Mouse (Mus musculus): ENCODE results near the gene Rnf145. TPM values are rescaled to one million over a fixed set of nuclear protein-coding genes. Genes with fewer than 3 reads are reported as not detected.
"Not testable (repeated sequence)": the region's sequence is repeated elsewhere in the genome, so short reads cannot be mapped to it uniquely, and the experiment has no call there.

Gene Rnf145
- polyA plus RNA-seq, 1 experiment from 2014 or later: 22.8 TPM

DNA sequence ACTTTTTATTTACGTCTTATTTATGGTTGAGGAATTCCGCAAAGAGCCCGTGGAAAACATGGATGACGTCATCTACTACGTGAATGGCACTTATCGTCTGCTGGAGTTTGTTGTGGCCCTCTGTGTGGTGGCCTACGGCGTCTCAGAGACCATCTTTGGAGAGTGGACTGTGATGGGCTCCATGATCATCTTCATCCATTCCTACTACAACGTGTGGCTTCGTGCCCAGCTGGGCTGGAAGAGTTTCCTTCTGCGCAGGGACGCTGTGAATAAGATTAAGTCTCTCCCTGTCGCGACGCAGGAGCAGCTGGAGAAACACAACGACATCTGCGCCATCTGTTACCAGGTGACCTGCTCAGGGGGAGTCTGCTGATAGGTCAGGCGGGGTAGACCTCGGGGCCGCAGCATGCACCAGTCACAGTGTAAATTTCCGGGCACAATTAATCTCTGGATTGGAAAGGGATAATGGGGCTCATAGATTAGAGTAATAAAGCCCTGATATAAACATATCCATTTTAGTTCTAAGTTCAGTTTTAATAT lies 42.8 kb downstream of the Rnf145 start:
- H3K36me3 ChIP-seq (ENCODE audit: control insufficient read depth, insufficient read depth): peaks cover 70% of the 10 kb centered on the region
- WGBS: 89% methylated on average over 21 of the region's 21 CpGs
- ATAC-seq: no peak
- H3K4me3 ChIP-seq (ENCODE audit: low read depth, low read length): no peak overlapping the region
- H3K27me3 ChIP-seq (replicated peaks; ENCODE audit: control insufficient read depth, insufficient read depth, low read length): no peaks in the 10 kb centered on the region
- no peak overlapping the region for H3K9ac ChIP-seq (ENCODE audit: low read depth, low read length)
- H3K9me3 ChIP-seq (ENCODE audit: control insufficient read depth): no peaks in the 10 kb centered on the region
- no peak overlapping the region for H3K27ac ChIP-seq (ENCODE audit: low read depth, low read length)
- H3K4me1 ChIP-seq (replicated peaks; ENCODE audit: control insufficient read depth, insufficient read depth, low read length): no peaks in the 10 kb centered on the region
- no peak overlapping the region for H3K4me2 ChIP-seq (replicated peaks; ENCODE audit: low read depth)
- no peak for TF ChIP-seq CTCF (IDR thresholded peaks at IDR 0.05; ENCODE audit: low read depth)

DNA sequence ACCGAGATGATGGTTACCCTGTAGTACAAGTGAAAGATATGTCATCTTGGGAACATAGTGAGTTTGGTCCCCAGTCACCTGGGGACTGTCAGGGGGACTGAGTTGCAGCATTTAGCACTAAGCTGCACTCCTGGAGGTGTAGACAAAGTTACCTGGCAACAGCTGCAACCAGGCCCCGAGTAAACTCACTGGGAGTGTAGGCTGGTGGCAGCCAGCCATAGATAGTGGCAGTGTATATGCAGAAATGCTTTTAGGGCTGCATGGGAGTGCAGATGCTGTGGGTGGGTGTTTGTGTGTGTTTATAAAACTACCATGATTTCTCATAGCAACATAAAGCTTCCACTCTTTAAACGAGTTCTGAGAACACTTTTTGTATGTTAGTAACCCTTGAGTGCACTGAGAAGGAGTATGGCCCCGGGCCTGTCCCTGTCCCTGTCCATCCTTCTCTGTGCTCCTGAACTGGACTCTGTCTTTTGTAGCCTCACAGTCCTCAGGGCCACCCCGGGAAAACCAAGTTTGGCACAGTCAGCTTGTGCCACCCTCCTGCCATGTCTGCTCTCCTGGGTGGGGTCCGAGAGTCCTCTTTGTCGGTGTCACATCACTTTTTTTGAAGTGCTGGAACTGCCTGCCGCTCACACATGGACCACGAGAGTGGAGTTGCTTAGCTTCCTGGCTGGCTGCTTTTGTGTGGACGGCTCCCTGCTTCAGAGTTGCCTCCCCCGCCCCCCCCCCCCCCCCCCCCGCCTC lies 43.8 kb downstream of the Rnf145 start:
- no peak overlapping the region for H3K27ac ChIP-seq (ENCODE audit: low read depth, low read length)
- no peaks in the 10 kb centered on the region for H3K9me3 ChIP-seq (ENCODE audit: control insufficient read depth)
- WGBS: 79% methylated on average over 11 of the region's 12 CpGs
- ATAC-seq: no peak
- H3K4me2 ChIP-seq (replicated peaks; ENCODE audit: low read depth): no peak overlapping the region
- no peaks in the 10 kb centered on the region for H3K27me3 ChIP-seq (replicated peaks; ENCODE audit: control insufficient read depth, insufficient read depth, low read length)
- TF ChIP-seq CTCF (IDR thresholded peaks at IDR 0.05; ENCODE audit: low read depth): no peak
- H3K36me3 ChIP-seq (ENCODE audit: control insufficient read depth, insufficient read depth): peaks cover 64% of the 10 kb centered on the region
- no peak overlapping the region for H3K9ac ChIP-seq (ENCODE audit: low read depth, low read length)
- no peaks in the 10 kb centered on the region for H3K4me1 ChIP-seq (replicated peaks; ENCODE audit: control insufficient read depth, insufficient read depth, low read length)
- no peak overlapping the region for H3K4me3 ChIP-seq (ENCODE audit: low read depth, low read length)

DNA sequence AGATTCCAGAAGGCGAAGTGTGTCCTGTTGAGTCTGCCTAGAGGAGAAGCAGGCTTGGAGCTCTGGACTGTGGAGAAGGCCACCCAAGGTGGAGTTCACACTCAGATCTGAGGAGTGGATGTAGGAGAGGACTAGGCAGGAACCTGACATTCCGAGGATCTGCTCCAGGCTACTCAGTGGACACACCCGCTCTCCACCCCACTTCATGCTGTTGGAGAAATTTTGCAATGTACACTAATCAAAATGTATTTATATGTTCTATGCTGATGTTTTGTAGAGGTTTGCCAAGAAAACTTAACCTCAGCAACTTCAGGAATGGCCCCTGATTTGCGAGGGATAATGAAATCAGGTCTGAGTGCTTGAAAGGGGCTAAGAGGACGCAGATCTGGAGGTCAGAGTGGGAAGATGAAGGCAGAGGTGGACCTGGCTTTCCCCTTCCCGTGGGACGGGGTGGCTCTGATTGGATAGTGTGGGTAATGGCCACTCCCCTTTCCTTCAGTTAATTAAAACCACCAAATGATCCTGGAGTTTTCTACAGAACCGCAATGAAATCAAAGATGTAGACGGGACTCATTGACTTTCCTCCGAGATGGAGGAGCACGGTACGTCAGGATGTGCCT lies 45.6 kb downstream of the Rnf145 start:
- peaks cover 60% of the 10 kb centered on the region for H3K36me3 ChIP-seq (ENCODE audit: control insufficient read depth, insufficient read depth)
- 86% methylated on average over 12 of the region's 12 CpGs for WGBS
- ATAC-seq: no peak

DNA sequence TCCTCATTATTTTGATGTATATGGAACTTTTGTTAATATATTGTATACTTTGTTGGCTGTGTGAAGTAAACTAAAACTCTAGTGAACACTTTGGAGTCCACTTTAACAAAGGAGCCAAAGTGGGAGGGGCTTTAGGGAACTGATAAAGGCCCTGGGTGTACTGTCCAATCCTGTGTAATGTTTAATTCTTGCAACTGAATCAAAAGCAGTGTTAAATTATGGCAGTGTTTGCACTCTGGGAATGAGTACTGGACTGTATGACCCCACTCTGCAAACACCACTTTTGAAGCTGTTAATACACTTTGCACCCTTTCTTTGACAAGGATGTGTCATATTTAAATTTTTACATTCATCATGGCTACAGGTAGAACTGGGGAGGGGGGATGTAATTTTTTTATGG lies 46.2 kb downstream of the Rnf145 start:
- ATAC-seq: no peak
- no peaks in the 10 kb centered on the region for H3K27me3 ChIP-seq (replicated peaks; ENCODE audit: control insufficient read depth, insufficient read depth, low read length)
- H3K27ac ChIP-seq (ENCODE audit: low read depth, low read length): no peak overlapping the region
- no peak overlapping the region for H3K9ac ChIP-seq (ENCODE audit: low read depth, low read length)
- TF ChIP-seq CTCF (IDR thresholded peaks at IDR 0.05; ENCODE audit: low read depth): no peak
- H3K4me3 ChIP-seq (ENCODE audit: low read depth, low read length): no peak overlapping the region
- H3K4me1 ChIP-seq (replicated peaks; ENCODE audit: control insufficient read depth, insufficient read depth, low read length): no peaks in the 10 kb centered on the region
- peaks cover 55% of the 10 kb centered on the region for H3K36me3 ChIP-seq (ENCODE audit: control insufficient read depth, insufficient read depth)
- H3K9me3 ChIP-seq (ENCODE audit: control insufficient read depth): no peaks in the 10 kb centered on the region
- no peak overlapping the region for H3K4me2 ChIP-seq (replicated peaks; ENCODE audit: low read depth)

More for the DNA sequence above, 45.6 kb downstream of the Rnf145 start:
- no peak for TF ChIP-seq CTCF (IDR thresholded peaks at IDR 0.05; ENCODE audit: low read depth)
- Histone ChIP-seq H3K9me3 (ENCODE audit: control insufficient read depth) (no peaks in the 10 kb centered on the region), H3K4me2 (replicated peaks; ENCODE audit: low read depth) (no peak overlapping the region), H3K27ac (ENCODE audit: low read depth, low read length) (0 out of 2 replicates have a peak overlapping the region, but pooled peaks have one; percentile 3), H3K9ac (ENCODE audit: low read depth, low read length) (no peak overlapping the region), H3K4me3 (ENCODE audit: low read depth, low read length) (no peak overlapping the region), H3K4me1 (replicated peaks; ENCODE audit: control insufficient read depth, insufficient read depth, low read length) (no peaks in the 10 kb centered on the region), H3K27me3 (replicated peaks; ENCODE audit: control insufficient read depth, insufficient read depth, low read length) (no peaks in the 10 kb centered on the region)

DNA sequence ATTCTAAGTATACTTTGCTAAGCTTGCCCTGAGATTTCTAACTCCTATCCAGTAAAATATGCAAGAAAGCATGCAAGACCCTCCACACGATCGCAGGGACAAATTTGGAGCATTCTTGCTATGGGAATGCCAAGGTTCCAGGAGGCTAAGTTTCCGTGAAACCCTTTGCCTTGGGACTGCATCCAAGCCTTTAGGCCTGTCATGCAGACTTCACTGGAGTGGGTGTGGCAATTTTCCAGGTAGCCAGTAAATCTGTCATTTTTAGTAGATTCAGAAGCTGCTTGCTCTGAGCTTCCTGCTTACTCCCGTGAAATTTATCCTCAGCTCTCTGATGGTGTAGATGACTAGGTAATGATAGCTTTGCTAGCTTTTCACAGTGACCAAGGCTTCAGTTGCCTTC lies 51.6 kb downstream of the Rnf145 start:
- not testable (repeated sequence) for H3K4me1 ChIP-seq (replicated peaks; ENCODE audit: control insufficient read depth, insufficient read depth, low read length); H3K27me3 ChIP-seq (replicated peaks; ENCODE audit: control insufficient read depth, insufficient read depth, low read length); H3K27ac ChIP-seq (ENCODE audit: low read depth, low read length); H3K4me2 ChIP-seq (replicated peaks; ENCODE audit: low read depth); H3K4me3 ChIP-seq (ENCODE audit: low read depth, low read length); ATAC-seq; H3K9me3 ChIP-seq (ENCODE audit: control insufficient read depth); H3K9ac ChIP-seq (ENCODE audit: low read depth, low read length)
- H3K36me3 ChIP-seq (ENCODE audit: control insufficient read depth, insufficient read depth): peaks cover 12% of the 10 kb centered on the region; the same call in 1 of the 2 replicates
- WGBS: 88% methylated on average over 4 of the region's 4 CpGs

DNA sequence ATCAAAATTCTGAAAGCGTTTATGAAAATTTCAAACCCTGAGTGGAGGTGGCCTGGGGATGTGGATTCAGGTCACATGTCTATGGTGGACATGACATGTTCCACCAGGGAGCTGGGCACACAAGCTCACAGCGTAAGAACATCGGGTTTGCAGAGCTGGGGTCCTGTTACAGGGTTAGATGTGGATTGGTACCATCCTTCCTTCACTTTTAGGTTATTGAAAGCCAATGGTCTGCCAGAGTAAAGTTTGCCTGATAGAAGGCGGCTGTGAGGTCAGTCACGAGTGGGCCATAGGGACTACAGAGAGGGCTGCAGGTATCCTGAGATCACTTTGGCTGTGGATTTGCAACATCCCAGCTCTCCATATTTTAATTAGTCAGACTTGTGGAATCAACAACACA lies 54.0 kb downstream of the Rnf145 start:
- WGBS: 90% methylated on average over 5 of the region's 5 CpGs

More for the DNA sequence above, 54.0 kb downstream of the Rnf145 start:
- no peak overlapping the region for H3K9ac ChIP-seq (ENCODE audit: low read depth, low read length)
- no peak overlapping the region for H3K4me2 ChIP-seq (replicated peaks; ENCODE audit: low read depth)
- no peaks in the 10 kb centered on the region for H3K36me3 ChIP-seq (ENCODE audit: control insufficient read depth, insufficient read depth)
- no peaks in the 10 kb centered on the region for H3K9me3 ChIP-seq (ENCODE audit: control insufficient read depth)
- no peak overlapping the region for H3K27ac ChIP-seq (ENCODE audit: low read depth, low read length)
- H3K4me1 ChIP-seq (replicated peaks; ENCODE audit: control insufficient read depth, insufficient read depth, low read length): no peaks in the 10 kb centered on the region
- no peak overlapping the region for H3K4me3 ChIP-seq (ENCODE audit: low read depth, low read length)
- H3K27me3 ChIP-seq (replicated peaks; ENCODE audit: control insufficient read depth, insufficient read depth, low read length): no peaks in the 10 kb centered on the region
- TF ChIP-seq CTCF (IDR thresholded peaks at IDR 0.05; ENCODE audit: low read depth): no peak
- no peak for ATAC-seq
